Mouse (Mus musculus) midbrain, embryonic 12.5 days (tissue): ENCODE measurements around the gene Faap20. TPM values are rescaled to one million over a fixed set of nuclear protein-coding genes. Genes with fewer than 3 reads are reported as not detected.

ENCODE experiments used
- ATAC-seq: fragments of 200-750 bp; cut with Nextera tagmentation; 2 replicates; pipeline ENCODE4 v1.8.0; 2017; ENCODE audit warnings: low read depth, moderate TSS enrichment, moderate library complexity; ENCODE audit not compliant: low FRiP score
- H3K27ac ChIP-seq: fragments of 300-500 bp; sonication (generic); replicated peaks from 2 replicates; pipeline ENCODE4 v1.5.1; 2016; ENCODE audit warnings: mild to moderate bottlenecking
- H3K27me3 ChIP-seq: fragments of 300-500 bp; sonication (generic); 2 replicates; pipeline ENCODE4 v1.6.1; 2016; ENCODE audit warnings: mild to moderate bottlenecking
- H3K36me3 ChIP-seq: fragments of 300-500 bp; sonication (generic); 2 replicates; pipeline ENCODE4 v1.6.1; 2016
- H3K4me1 ChIP-seq: fragments of 300-500 bp; sonication (generic); 2 replicates; pipeline ENCODE4 v1.6.1; 2016
- H3K4me2 ChIP-seq: fragments of 300-500 bp; sonication (generic); replicated peaks from 2 replicates; pipeline ENCODE4 v1.6.1; 2016; ENCODE audit warnings: mild to moderate bottlenecking, moderate library complexity
- H3K4me3 ChIP-seq: fragments of 300-500 bp; sonication (generic); 2 replicates; pipeline ENCODE4 v1.5.1; 2016; ENCODE audit warnings: mild to moderate bottlenecking
- H3K9ac ChIP-seq: fragments of 300-500 bp; sonication (generic); replicated peaks from 2 replicates; pipeline ENCODE4 v1.6.1; 2016; ENCODE audit warnings: mild to moderate bottlenecking, moderate library complexity
- H3K9me3 ChIP-seq: fragments of 300-500 bp; sonication (generic); 2 replicates; pipeline ENCODE4 v1.6.1; 2016; ENCODE audit warnings: mild to moderate bottlenecking
- WGBS: fragments of 180-500 bp; shearing (Covaris S2); methylation state at CpG from one replicate; pipeline ENCODE4 v1.1.7; 2016; 5-methylcytosine and 5-hydroxymethylcytosine counted together
- polyA plus RNA-seq: library from polyadenylated mRNA; unstranded; fragments of >200 nt; fragmentation: Nextera tagmentation; extraction: Ambion mirVana; gene quantifications from 2 replicates; pipeline ENCODE4 v1.2.1, GENCODE M21; 2016

Faap20 gene
- polyA plus RNA-seq, result 102 TPM in 2 replicates

DNA sequence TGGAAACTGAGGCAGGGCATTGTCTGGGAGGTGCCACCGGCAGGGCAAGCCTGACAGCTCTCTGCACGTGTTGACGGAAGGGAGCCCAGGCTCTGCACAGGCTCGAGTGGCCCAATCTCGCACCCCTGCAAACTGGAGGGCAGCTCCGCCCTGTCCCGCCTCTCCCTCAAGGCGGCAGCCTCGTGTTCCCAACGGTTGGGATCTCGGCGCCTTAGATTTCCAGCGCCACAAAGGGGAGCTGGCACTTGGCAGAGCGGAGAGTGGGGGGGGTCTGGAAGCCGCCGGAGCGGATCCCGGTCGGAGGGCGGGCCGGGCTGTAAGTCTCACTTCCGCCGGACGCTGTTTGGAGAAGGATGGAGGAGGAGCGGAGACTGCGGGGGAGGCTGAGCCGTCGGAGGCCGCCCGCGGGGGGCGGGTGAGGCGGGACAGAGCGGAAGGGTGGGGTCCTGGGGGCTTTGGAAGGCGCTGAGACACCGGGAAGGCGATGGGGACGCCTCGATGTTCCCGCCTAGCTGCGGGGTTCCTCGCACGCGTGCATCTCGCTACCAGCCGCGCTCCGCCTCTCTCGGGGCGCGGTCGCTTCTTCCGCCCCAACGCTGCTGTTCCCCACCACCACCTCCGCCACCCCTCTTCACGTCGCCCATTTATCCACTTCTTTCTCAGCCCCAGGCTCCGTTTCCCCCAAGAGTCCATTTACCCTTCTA is at the start of gene Faap20:
TSS of gene Faap20 (plus strand) at position 155 of the 704 bp plus-strand sequence.
- peak; percentile 93 for ATAC-seq
- WGBS, result under 1% methylated on average over 43 of the region's 58 CpGs
- Histone ChIP-seq H3K4me2 (peak within 1 kb of the TSS; percentile 95), H3K9me3 (no peaks in the 10 kb centered on the region), H3K4me1 (peaks cover 29% of the 10 kb centered on the region), H3K27me3 (no peaks in the 10 kb centered on the region), H3K4me3 (peak within 1 kb of the TSS; percentile 71), H3K9ac (peak within 1 kb of the TSS; percentile 89), H3K36me3 (peaks cover 11% of the 10 kb centered on the region; the same call in 1 of the 2 replicates), H3K27ac (peak within 1 kb of the TSS; percentile 97)

DNA sequence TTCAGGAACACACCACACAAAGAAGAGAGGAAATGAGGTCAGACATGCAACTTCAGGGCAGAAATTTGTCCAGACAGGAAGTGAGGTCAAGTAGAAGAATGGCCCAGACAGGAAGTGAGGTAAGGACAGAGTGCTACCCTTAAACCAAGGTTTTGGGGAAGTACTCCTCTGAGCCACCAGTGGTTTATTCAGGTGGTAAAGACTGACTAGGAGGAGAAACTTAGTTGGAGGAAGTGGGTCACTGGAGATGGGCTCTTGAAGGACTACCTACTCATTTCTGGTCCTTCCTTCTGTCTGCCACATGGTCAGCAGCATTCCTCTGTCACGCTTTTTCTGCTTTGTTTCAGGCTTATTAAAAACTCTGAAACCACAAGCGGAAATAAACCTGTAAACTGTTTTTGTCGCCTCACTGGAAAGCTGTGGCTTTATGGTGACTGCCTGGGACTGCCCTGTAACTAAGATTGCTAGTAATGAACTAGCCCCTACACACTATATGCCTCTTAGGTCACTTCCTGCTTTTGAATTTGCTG is 48.7 kb upstream of the Faap20 start:
- Histone ChIP-seq H3K36me3 (no peaks in the 10 kb centered on the region), H3K4me2 (no peak overlapping the region), H3K9me3 (no peaks in the 10 kb centered on the region), H3K9ac (no peak overlapping the region), H3K4me3 (no peak overlapping the region), H3K27me3 (no peaks in the 10 kb centered on the region), H3K4me1 (peaks cover 36% of the 10 kb centered on the region), H3K27ac (no peak overlapping the region; the same call in 1 of the 2 replicates)
- ATAC-seq, result no peak
- 83% methylated on average over 3 of the region's 3 CpGs for WGBS

DNA sequence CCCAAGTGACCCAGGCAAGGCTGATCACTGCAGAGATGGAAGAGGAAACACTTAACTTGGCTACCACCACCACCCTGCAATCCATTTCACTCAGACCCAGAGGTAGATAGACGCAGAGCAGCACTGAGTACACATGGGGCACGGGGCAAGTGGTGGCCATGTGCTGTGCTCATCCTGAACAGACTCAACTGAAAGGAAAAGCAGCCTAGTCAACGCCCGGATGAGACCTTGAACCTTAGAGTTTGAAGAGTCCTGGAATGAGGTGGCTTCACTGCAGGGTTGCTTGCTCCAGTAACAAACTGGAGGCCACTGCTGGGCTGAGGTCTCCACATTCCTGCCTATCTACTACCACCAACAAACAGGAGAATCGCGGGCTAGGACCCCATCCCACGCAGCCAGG is 47.8 kb upstream of the Faap20 start:
- H3K27ac ChIP-seq, result no peak overlapping the region; the same call in 1 of the 2 replicates
- H3K4me2 ChIP-seq, result no peak overlapping the region
- no peak for ATAC-seq
- H3K9me3 ChIP-seq, result no peaks in the 10 kb centered on the region
- WGBS, result 91% methylated on average over 7 of the region's 7 CpGs
- H3K27me3 ChIP-seq, result no peaks in the 10 kb centered on the region
- H3K36me3 ChIP-seq, result no peaks in the 10 kb centered on the region
- no peak overlapping the region for H3K4me3 ChIP-seq
- H3K4me1 ChIP-seq, result peaks cover 32% of the 10 kb centered on the region
- no peak overlapping the region for H3K9ac ChIP-seq

DNA sequence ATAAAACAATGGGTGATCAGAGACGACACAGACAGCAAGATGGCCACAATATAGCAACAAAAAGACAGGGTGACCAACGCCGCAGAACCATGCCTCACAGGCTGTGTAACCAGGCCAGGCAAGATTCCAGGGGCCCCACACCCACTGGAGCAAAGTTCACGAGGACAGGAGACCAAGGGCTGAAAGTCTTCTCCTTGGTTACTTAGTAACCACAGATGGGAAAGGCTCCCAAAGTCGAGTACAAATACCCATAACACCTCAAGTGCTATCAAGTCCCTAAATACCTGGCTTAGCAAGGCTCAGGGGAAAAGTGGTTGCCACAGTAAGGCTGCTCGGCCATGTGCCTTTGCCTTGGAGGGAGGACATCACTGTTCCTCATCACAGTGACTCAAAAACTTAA is 43.7 kb upstream of the Faap20 start:
- Histone ChIP-seq H3K27me3 (no peaks in the 10 kb centered on the region), H3K4me1 (peaks cover 43% of the 10 kb centered on the region), H3K27ac (no peak overlapping the region), H3K4me3 (no peak overlapping the region), H3K9ac (no peak overlapping the region), H3K4me2 (no peak overlapping the region), H3K36me3 (no peaks in the 10 kb centered on the region), H3K9me3 (no peaks in the 10 kb centered on the region)
- ATAC-seq, result no peak
- 68% methylated on average over 6 of the region's 6 CpGs for WGBS

DNA sequence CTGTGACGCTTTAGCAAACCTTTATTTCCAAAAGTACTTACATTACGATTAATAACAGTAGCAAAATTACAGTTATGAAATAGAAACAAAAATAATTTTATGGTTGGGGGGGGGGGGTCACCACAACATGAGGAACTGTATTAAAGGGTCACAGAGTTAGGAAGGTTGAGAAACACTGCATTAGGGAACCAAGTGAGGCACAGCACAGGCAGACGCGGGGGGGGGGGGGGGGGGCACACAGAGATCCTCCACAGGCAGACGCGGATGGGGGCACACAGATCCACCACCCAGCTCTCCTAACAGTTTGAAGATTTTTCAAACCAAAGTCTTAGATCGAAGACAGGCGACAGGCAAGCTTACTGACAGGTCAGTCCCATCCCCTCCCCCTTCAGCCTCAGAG is 43.1 kb upstream of the Faap20 start:
- peaks cover 43% of the 10 kb centered on the region for H3K4me1 ChIP-seq
- H3K4me2 ChIP-seq, result no peak overlapping the region
- no peak overlapping the region for H3K27ac ChIP-seq
- no peaks in the 10 kb centered on the region for H3K9me3 ChIP-seq
- no peaks in the 10 kb centered on the region for H3K27me3 ChIP-seq
- ATAC-seq, result no peak
- WGBS, result 77% methylated on average over 7 of the region's 8 CpGs
- no peak overlapping the region for H3K4me3 ChIP-seq
- no peak overlapping the region for H3K9ac ChIP-seq
- H3K36me3 ChIP-seq, result no peaks in the 10 kb centered on the region

DNA sequence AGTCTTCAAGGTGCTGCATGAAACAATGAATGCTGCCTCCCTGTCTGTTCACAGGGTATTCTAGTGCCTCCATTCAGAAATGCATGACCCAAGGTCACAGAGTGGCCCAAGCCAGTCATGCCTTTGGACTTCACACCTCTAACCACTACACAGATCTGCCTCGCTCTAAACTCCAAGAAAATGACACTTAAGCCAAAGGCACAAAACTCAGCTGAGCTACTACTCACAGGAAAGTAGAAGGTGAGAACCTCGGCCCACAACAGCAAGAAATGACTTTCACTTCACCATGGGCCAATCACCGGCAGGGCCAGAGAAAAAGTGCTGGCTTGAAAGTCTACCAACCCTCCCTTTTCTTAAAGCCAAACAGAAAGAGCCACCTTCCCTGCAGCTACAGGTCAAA is 41.8 kb upstream of the Faap20 start:
- Histone ChIP-seq H3K36me3 (no peaks in the 10 kb centered on the region), H3K9ac (no peak overlapping the region), H3K4me2 (no peak overlapping the region), H3K27me3 (no peaks in the 10 kb centered on the region), H3K27ac (no peak overlapping the region), H3K4me1 (peaks cover 47% of the 10 kb centered on the region), H3K4me3 (no peak overlapping the region), H3K9me3 (no peaks in the 10 kb centered on the region)
- 52% methylated on average over 3 of the region's 3 CpGs for WGBS
- ATAC-seq, result no peak

DNA sequence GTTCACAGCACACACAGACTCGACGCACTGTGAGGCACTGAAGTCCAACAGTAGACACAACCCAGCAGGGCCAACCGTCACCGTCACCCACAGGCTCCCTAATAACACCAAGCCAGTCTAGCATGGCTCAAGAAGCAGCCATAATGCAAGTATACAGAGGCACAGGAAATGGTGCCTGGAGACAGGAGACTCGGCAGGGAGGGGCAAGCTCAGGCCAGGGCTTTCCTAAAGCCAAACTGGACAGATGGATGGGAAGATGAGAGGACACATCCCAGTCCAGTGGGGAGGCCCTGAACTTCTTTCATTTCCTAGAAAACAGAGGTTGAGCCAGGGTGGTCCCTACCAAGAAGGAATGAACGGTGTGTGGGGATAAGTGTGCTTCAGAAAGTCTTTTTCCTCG is 41.0 kb upstream of the Faap20 start:
- Histone ChIP-seq H3K4me2 (no peak overlapping the region), H3K27ac (0 out of 2 replicates have a peak overlapping the region, but pooled peaks have one; percentile 17), H3K4me3 (no peak overlapping the region), H3K36me3 (no peaks in the 10 kb centered on the region), H3K9me3 (no peaks in the 10 kb centered on the region), H3K27me3 (no peaks in the 10 kb centered on the region), H3K4me1 (peaks cover 46% of the 10 kb centered on the region), H3K9ac (no peak overlapping the region)
- 67% methylated on average over 7 of the region's 7 CpGs for WGBS
- no peak for ATAC-seq

DNA sequence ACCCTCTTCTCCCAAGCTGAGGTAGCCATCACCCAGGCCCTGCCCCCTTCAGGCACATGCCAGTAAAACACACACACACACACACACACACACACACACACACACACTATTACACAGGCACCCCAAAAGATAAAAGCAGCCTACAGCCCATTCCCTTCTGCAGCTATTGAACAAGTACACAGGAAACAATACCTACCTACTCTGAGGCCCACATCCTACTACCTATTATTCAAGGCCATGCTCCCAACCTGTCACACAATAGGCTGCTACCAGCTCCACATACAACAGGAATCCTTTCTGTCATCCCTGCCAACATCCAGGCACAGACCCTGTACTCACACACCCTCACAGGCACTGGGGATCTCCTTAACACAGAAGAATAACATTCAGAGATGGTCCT is 40.5 kb upstream of the Faap20 start:
- Histone ChIP-seq H3K4me3 (no peak overlapping the region), H3K4me2 (no peak overlapping the region), H3K36me3 (no peaks in the 10 kb centered on the region), H3K27me3 (no peaks in the 10 kb centered on the region), H3K9ac (no peak overlapping the region), H3K9me3 (no peaks in the 10 kb centered on the region), H3K27ac (no peak overlapping the region), H3K4me1 (peaks cover 51% of the 10 kb centered on the region)
- ATAC-seq, result no peak

DNA sequence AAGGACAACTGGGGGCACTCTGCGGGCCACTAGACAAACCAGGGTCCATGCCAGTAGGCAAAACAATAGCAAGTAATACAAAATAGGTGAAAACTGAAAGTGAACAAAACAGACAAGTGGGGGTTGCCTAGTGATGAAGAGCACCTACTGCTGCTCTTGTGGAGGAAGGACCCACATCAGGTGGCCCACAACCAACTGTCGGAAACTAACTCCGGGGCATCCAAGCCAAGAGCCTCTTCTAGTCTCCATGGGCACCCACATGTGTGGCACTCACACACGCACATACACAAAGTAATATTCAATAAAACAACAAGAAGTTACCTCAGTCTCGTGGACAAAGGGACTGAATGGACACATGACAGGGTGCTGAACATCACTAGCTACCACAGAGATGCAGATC is 40.1 kb upstream of the Faap20 start:
- Histone ChIP-seq H3K27ac (no peak overlapping the region), H3K9ac (no peak overlapping the region), H3K4me3 (no peak overlapping the region), H3K36me3 (no peaks in the 10 kb centered on the region), H3K27me3 (no peaks in the 10 kb centered on the region), H3K4me2 (no peak overlapping the region), H3K9me3 (no peaks in the 10 kb centered on the region), H3K4me1 (peaks cover 55% of the 10 kb centered on the region)
- ATAC-seq, result no peak
- 95% methylated on average over 5 of the region's 5 CpGs for WGBS

DNA sequence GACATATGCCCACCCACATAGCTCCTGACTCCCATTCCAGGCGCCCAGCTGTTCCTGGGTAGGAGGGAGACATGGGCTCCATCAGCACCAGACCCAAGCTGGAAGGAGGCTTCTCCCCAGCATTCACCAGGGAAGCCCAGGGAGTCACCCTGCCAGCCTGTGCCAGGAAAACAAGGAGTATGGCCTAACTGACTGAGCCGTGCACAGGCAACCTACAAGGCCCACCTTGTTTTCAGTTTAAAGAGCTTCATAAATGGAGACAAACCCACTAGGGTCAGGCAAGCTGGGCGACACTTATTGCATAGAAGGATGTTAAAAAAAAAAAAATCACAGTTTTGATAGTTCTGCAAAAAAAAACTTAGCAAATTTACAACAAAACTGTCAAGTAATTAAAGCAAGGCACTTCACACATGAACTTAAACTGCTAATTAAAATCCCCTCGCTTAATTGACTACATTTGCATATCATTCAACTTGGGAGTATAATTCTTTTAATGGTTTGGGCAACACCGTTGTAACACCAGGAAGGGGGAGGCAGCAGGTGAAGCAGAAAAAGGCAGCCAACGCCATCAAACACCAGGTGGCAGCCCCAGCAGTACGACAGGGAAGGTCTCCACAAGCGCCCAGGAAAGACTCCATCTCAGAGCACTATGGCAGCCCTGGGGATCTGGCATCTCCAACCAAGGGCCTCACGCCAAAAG is 36.4 kb upstream of the Faap20 start:
- no peak for ATAC-seq
- Histone ChIP-seq H3K9ac (no peak overlapping the region), H3K27ac (no peak overlapping the region), H3K27me3 (no peaks in the 10 kb centered on the region), H3K36me3 (no peaks in the 10 kb centered on the region), H3K4me2 (no peak overlapping the region), H3K9me3 (no peaks in the 10 kb centered on the region), H3K4me1 (peaks cover 74% of the 10 kb centered on the region), H3K4me3 (no peak overlapping the region)
- 71% methylated on average over 9 of the region's 9 CpGs for WGBS

DNA sequence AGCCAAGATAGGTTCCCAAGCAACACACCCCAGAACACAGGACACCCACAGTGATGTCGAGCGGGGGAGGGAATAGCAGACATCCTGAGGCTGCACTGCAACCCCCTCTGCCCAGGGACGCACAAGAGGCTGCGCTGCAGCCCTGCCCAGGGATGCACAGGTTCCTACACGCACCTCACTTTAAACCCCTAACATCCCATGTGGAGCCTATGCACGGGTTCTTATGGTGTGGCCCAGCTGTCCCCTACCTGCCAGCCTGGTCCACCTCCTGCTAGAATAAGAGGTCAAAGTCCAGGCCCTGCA is 35.9 kb upstream of the Faap20 start:
- 84% methylated on average over 6 of the region's 6 CpGs for WGBS
- Histone ChIP-seq H3K27me3 (no peaks in the 10 kb centered on the region), H3K9ac (no peak overlapping the region), H3K9me3 (no peaks in the 10 kb centered on the region), H3K4me2 (no peak overlapping the region), H3K27ac (no peak overlapping the region), H3K4me1 (peaks cover 74% of the 10 kb centered on the region), H3K4me3 (no peak overlapping the region), H3K36me3 (no peaks in the 10 kb centered on the region)
- ATAC-seq, result no peak

DNA sequence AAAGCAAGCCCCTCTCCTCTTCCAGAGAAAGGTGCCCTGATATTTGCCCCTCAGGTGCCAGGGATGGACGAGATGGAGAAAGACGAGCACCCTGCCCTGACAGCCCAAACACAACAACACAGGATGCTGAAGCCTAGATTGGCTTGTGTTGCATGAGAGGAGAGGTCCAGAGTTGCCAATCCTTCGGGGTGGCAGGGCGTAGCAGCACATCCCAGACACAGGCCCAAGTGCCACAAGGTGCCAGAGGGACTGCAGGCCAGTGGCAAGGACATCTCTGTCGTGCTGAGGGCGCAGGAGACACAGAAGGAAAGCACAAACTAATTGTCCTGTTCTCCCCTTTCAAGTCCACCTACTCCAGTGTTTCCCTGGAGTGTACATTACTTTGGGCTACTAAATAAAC is 35.4 kb upstream of the Faap20 start:
- Histone ChIP-seq H3K9me3 (no peaks in the 10 kb centered on the region), H3K27me3 (no peaks in the 10 kb centered on the region), H3K27ac (no peak overlapping the region), H3K36me3 (no peaks in the 10 kb centered on the region), H3K4me2 (no peak overlapping the region), H3K4me1 (peaks cover 76% of the 10 kb centered on the region), H3K9ac (no peak overlapping the region), H3K4me3 (no peak overlapping the region)
- ATAC-seq, result no peak
- 78% methylated on average over 6 of the region's 6 CpGs for WGBS
